Mouse (Mus musculus) kidney, postnatal 36 days (tissue): ENCODE measurements around the gene Rph3a.
"Not testable (repeated sequence)": the region's sequence is repeated elsewhere in the genome, so short reads cannot be mapped to it uniquely, and the experiment has no call there.

Source experiments
- DNase-seq, 2 experiments: peaks; one replicate each; pipeline ENCODE4 v3.0.0; 2021 to 2022; ENCODE audit warnings: mixed read lengths in 2 of 2

The Rph3a gene

GRCm38 (mm10) chr5:120906791-120907733 lies 102.8 kb downstream of the Rph3a start, which contains the start of gene Oas1a:
Gene Oas1a, minus strand, starts transcription at chr5:120907521.
- DNase-seq = peak; percentile 10 to 25

GRCm38 (mm10) chr5:120902056-120902455 lies 107.8 kb downstream of the Rph3a start:
- DNase-seq = no peak

GRCm38 (mm10) chr5:120900666-120901065 lies 109.2 kb downstream of the Rph3a start:
- no peak for DNase-seq

GRCm38 (mm10) chr5:120898726-120899125 lies 111.2 kb downstream of the Rph3a start:
- DNase-seq = no peak

GRCm38 (mm10) chr5:120898307-120898706 lies 111.6 kb downstream of the Rph3a start:
- DNase-seq = no peak

- DNase-seq = no peak
Measured at GRCm38 (mm10) chr5:120895231-120895900, 114.5 kb downstream of the Rph3a start.

GRCm38 (mm10) chr5:120894692-120895091 lies 115.2 kb downstream of the Rph3a start:
- DNase-seq = not testable (repeated sequence)

- not testable (repeated sequence) for DNase-seq
Measured at GRCm38 (mm10) chr5:120893866-120894265, 116.0 kb downstream of the Rph3a start.

- no peak for DNase-seq
Measured at GRCm38 (mm10) chr5:120892243-120892660, 117.6 kb downstream of the Rph3a start.

- peak; percentile 14 to 20 for DNase-seq
Measured at GRCm38 (mm10) chr5:120891566-120892242, 118.2 kb downstream of the Rph3a start.

- DNase-seq = no peak
Measured at GRCm38 (mm10) chr5:120890991-120891390, 118.9 kb downstream of the Rph3a start.
